Mouse (Mus musculus) olfactory bulb, adult 2 months (tissue): ENCODE data around the gene Irf6.

Experiments
- CTCF ChIP-seq: fragments of 200-500 bp; IDR thresholded peaks from 2 replicates; pipeline ENCODE4 v1.5.1; 2012; ENCODE audit warnings: low read depth, mild to moderate bottlenecking, low read length, moderate library complexity; ENCODE audit not compliant: insufficient read depth
- POLR2A ChIP-seq: fragments of 200-500 bp; IDR thresholded peaks from 2 replicates; pipeline ENCODE4 v1.6.1; 2012; ENCODE audit warnings: mild to moderate bottlenecking, low read depth, low read length, moderate library complexity; ENCODE audit not compliant: insufficient read depth

DNA sequence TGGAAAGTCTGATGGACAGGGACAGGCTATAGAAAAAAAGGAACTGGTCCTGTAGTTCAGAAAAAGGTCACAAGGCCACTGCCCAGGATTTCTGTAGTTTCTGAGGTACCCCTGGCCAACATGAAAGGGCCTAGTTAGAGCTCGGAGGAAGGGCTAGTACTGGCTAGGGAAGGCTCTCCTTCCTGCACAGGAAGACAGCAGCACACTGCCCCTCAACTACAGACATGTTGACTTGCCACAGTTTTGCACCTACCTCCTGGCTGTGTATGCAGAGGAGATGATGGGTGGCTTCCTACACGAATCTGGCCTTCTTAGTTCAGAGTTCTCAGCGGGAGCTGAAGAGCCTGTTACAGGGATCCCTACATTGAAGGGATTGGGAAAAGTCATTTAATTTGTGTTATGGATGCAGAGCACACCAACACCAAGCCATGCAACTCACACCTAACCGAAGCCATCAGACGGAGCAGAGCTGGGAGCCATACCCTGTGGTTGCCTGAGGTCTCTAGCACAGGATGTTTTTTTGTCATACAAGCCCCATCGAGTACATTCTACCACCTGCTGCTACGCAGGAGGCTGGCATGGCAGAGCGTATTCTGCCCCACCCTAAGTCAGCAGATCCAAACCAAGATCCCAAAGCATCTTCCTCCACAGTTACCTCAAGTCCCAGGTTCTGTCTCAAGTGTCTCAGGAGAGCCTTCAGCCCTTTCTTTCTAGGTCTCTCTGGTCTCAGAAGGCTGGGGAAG lies 47.9 kb downstream of the Irf6 start:
- TF ChIP-seq CTCF, result no peak
- no peak for TF ChIP-seq POLR2A
